Mouse (Mus musculus): ENCODE measurements around the gene Trim71. TPM values are rescaled to one million over a fixed set of nuclear protein-coding genes. Genes with fewer than 3 reads are reported as not detected.

Gene Trim71
- total RNA-seq, 1 experiment: 141 TPM

GRCm38 (mm10) chr9:114561671-114561971 is 2.5 kb downstream of the Trim71 start:
- peaks cover 29% of the 10 kb centered on the region for H3K36me3 ChIP-seq (ENCODE audit: control insufficient read depth, insufficient read depth, low read length, poor library complexity, severe bottlenecking)
- no peak for TF ChIP-seq ZNF384 (IDR thresholded peaks at IDR 0.05; ENCODE audit: low read depth, low read length)
- peak overlapping the region; percentile 99 for H3K9ac ChIP-seq (ENCODE audit: insufficient read depth, low read depth, low read length, poor library complexity, severe bottlenecking)
- peaks cover 5% of the 10 kb centered on the region in 2 experiments for H3K4me1 ChIP-seq (ENCODE audit: control insufficient read depth in 2 of 2, insufficient read depth in 2 of 2, low read length in 2 of 2, poor library complexity in 1 of 2)
- peak overlapping the region; percentile 100; the same call in 1 of the 2 replicates for H3K27ac ChIP-seq (ENCODE audit: insufficient read depth, low read depth, low read length, poor library complexity, severe bottlenecking)
- H3K9me3 ChIP-seq (ENCODE audit: control insufficient read depth, insufficient read depth, low read depth, low read length): no peaks in the 10 kb centered on the region
- peak overlapping the region; percentile 91 to 99 for H3K4me3 ChIP-seq (ENCODE audit: insufficient read depth in 1 of 2, low read depth in 1 of 2, low read length in 2 of 2, poor library complexity in 1 of 2, severe bottlenecking in 1 of 2)
- in situ Hi-C loops (cut with MboI; ENCODE audit: low sequenced_read_pairs in 2 of 2, unreplicated experiment in 2 of 2): no loop called here
- no peak for DNase-seq (ENCODE audit: low read depth, low spot score)

- H3K27ac ChIP-seq (ENCODE audit: insufficient read depth, low read depth, low read length, poor library complexity, severe bottlenecking): peak overlapping the region; percentile 100; the same call in 1 of the 2 replicates
- peaks cover 2 to 5% of the 10 kb centered on the region in 2 experiments for H3K4me1 ChIP-seq (ENCODE audit: control insufficient read depth in 2 of 2, insufficient read depth in 2 of 2, low read length in 2 of 2, poor library complexity in 1 of 2)
- H3K9me3 ChIP-seq (ENCODE audit: control insufficient read depth, insufficient read depth, low read depth, low read length): no peaks in the 10 kb centered on the region
Measured at GRCm38 (mm10) chr9:114560771-114561670, 3.1 kb downstream of the Trim71 start.

GRCm38 (mm10) chr9:114560141-114560540 is 4.0 kb downstream of the Trim71 start:
- in situ Hi-C loops (cut with MboI; ENCODE audit: low sequenced_read_pairs in 2 of 2, unreplicated experiment in 2 of 2): no loop called here
- peak overlapping the region; percentile 99; the same call in 1 of the 2 replicates for H3K9ac ChIP-seq (ENCODE audit: insufficient read depth, low read depth, low read length, poor library complexity, severe bottlenecking)
- H3K36me3 ChIP-seq (ENCODE audit: control insufficient read depth, insufficient read depth, low read length, poor library complexity, severe bottlenecking): peaks cover 34% of the 10 kb centered on the region
- no peaks in the 10 kb centered on the region for H3K9me3 ChIP-seq (ENCODE audit: control insufficient read depth, insufficient read depth, low read depth, low read length)
- peaks cover 5% of the 10 kb centered on the region in 2 experiments for H3K4me1 ChIP-seq (ENCODE audit: control insufficient read depth in 2 of 2, insufficient read depth in 2 of 2, low read length in 2 of 2, poor library complexity in 1 of 2)
- TF ChIP-seq ZC3H11A (IDR thresholded peaks at IDR 0.05; ENCODE audit: borderline replicate concordance, low read depth, low read length): no peak
- no peak for TF ChIP-seq HCFC1 (IDR thresholded peaks at IDR 0.05; ENCODE audit: borderline replicate concordance, insufficient read depth, low read length)
- TF ChIP-seq ZNF384 (IDR thresholded peaks at IDR 0.05; ENCODE audit: low read depth, low read length): no peak
- no peak for TF ChIP-seq CHD2 (IDR thresholded peaks at IDR 0.05; ENCODE audit: low read depth, low read length)
- no peak for TF ChIP-seq MAFK (IDR thresholded peaks at IDR 0.05; ENCODE audit: insufficient read depth, low read depth, low read length)
- H3K27ac ChIP-seq (ENCODE audit: insufficient read depth, low read depth, low read length, poor library complexity, severe bottlenecking): no peak overlapping the region
- H3K4me3 ChIP-seq (ENCODE audit: insufficient read depth in 1 of 2, low read depth in 1 of 2, low read length in 2 of 2, poor library complexity in 1 of 2, severe bottlenecking in 1 of 2): peak overlapping the region; percentile 91 to 99
- no peak for DNase-seq (ENCODE audit: low read depth, low spot score)

More at GRCm38 (mm10) chr9:114560771-114561670, 3.1 kb downstream of the Trim71 start:
- Histone ChIP-seq H3K36me3 (ENCODE audit: control insufficient read depth, insufficient read depth, low read length, poor library complexity, severe bottlenecking) (peaks cover 29% of the 10 kb centered on the region), H3K4me3 (ENCODE audit: insufficient read depth in 1 of 2, low read depth in 1 of 2, low read length in 2 of 2, poor library complexity in 1 of 2, severe bottlenecking in 1 of 2) (peak overlapping the region; percentile 91 to 99), H3K9ac (ENCODE audit: insufficient read depth, low read depth, low read length, poor library complexity, severe bottlenecking) (peak overlapping the region; percentile 99)
- in situ Hi-C loops (cut with MboI; ENCODE audit: low sequenced_read_pairs in 2 of 2, unreplicated experiment in 2 of 2): no loop called here
- no peak for DNase-seq (ENCODE audit: low read depth, low spot score)
- TF ChIP-seq CHD2 (IDR thresholded peaks at IDR 0.05; ENCODE audit: low read depth, low read length) (no peak), HCFC1 (IDR thresholded peaks at IDR 0.05; ENCODE audit: borderline replicate concordance, insufficient read depth, low read length) (no peak), ZC3H11A (IDR thresholded peaks at IDR 0.05; ENCODE audit: borderline replicate concordance, low read depth, low read length) (no peak)

GRCm38 (mm10) chr9:114557086-114557485 is 7.1 kb downstream of the Trim71 start:
- H3K27ac ChIP-seq (ENCODE audit: insufficient read depth, low read depth, low read length, poor library complexity, severe bottlenecking): peak overlapping the region; percentile 84
- H3K36me3 ChIP-seq (ENCODE audit: control insufficient read depth, insufficient read depth, low read length, poor library complexity, severe bottlenecking): peaks cover 38% of the 10 kb centered on the region
- peaks cover 12 to 23% of the 10 kb centered on the region in 2 experiments for H3K4me1 ChIP-seq (ENCODE audit: control insufficient read depth in 2 of 2, insufficient read depth in 2 of 2, low read length in 2 of 2, poor library complexity in 1 of 2)
- no peaks in the 10 kb centered on the region for H3K9me3 ChIP-seq (ENCODE audit: control insufficient read depth, insufficient read depth, low read depth, low read length)
- peak overlapping the region; percentile 52 to 91 for H3K4me3 ChIP-seq (ENCODE audit: insufficient read depth in 1 of 2, low read depth in 1 of 2, low read length in 2 of 2, poor library complexity in 1 of 2, severe bottlenecking in 1 of 2)
- no peak for TF ChIP-seq MAFK (IDR thresholded peaks at IDR 0.05; ENCODE audit: insufficient read depth, low read depth, low read length)
- 0 out of 2 replicates have a peak, but pooled peaks have one; percentile 26 for TF ChIP-seq HCFC1 (IDR thresholded peaks at IDR 0.05; ENCODE audit: borderline replicate concordance, insufficient read depth, low read length)
- TF ChIP-seq CHD2 (IDR thresholded peaks at IDR 0.05; ENCODE audit: low read depth, low read length): no peak
- no peak for DNase-seq (ENCODE audit: low read depth, low spot score)
- no peak overlapping the region for H3K9ac ChIP-seq (ENCODE audit: insufficient read depth, low read depth, low read length, poor library complexity, severe bottlenecking)
- in situ Hi-C loops (cut with MboI; ENCODE audit: low sequenced_read_pairs in 2 of 2, unreplicated experiment in 2 of 2): no loop called here

Measured in ES-E14 (cell line).